Mouse (Mus musculus) kidney, embryonic 14.5 days (tissue): ENCODE results near the gene Slc12a5. TPM values are rescaled to one million over a fixed set of nuclear protein-coding genes. Genes with fewer than 3 reads are reported as not detected.

ENCODE experiments used
- ATAC-seq: fragments of 200-750 bp; cut with Nextera tagmentation; 2 replicates; pipeline ENCODE4 v1.8.0; 2017; ENCODE audit warnings: moderate number of reproducible peaks, mild to moderate bottlenecking, moderate TSS enrichment, moderate library complexity; ENCODE audit not compliant: low FRiP score, low TSS enrichment
- H3K27ac ChIP-seq: fragments of 300-500 bp; sonication (generic); 2 replicates; pipeline ENCODE4 v1.5.1; 2014; ENCODE audit warnings: low read depth, mild to moderate bottlenecking, low read length, moderate library complexity, mixed read lengths
- H3K27me3 ChIP-seq: fragments of 300-500 bp; sonication (generic); 2 replicates; pipeline ENCODE4 v1.6.1; 2014; ENCODE audit warnings: mild to moderate bottlenecking, low read length; ENCODE audit not compliant: control insufficient read depth, insufficient read depth
- H3K36me3 ChIP-seq: fragments of 300-500 bp; sonication (generic); 2 replicates; pipeline ENCODE4 v1.6.1; 2014; ENCODE audit warnings: low read length, mixed read lengths; ENCODE audit not compliant: control insufficient read depth, insufficient read depth
- H3K4me1 ChIP-seq: fragments of 300-500 bp; sonication (generic); 2 replicates; pipeline ENCODE4 v1.6.1; 2014; ENCODE audit warnings: low read length, mixed read lengths; ENCODE audit not compliant: control insufficient read depth, insufficient read depth
- H3K4me2 ChIP-seq: fragments of 300-500 bp; sonication (generic); replicated peaks from 2 replicates; pipeline ENCODE4 v1.6.1; 2014; ENCODE audit warnings: low read depth, mild to moderate bottlenecking, low read length
- H3K4me3 ChIP-seq: fragments of 300-500 bp; sonication (generic); 2 replicates; pipeline ENCODE4 v1.5.1; 2014; ENCODE audit warnings: mild to moderate bottlenecking, low read length
- H3K9ac ChIP-seq: fragments of 300-500 bp; sonication (generic); 2 replicates; pipeline ENCODE4 v1.6.1; 2014; ENCODE audit warnings: low read depth, mild to moderate bottlenecking, low read length, moderate library complexity
- H3K9me3 ChIP-seq: fragments of 300-500 bp; sonication (generic); 2 replicates; pipeline ENCODE4 v1.6.1; 2016; ENCODE audit warnings: low read length; ENCODE audit not compliant: control insufficient read depth
- WGBS: fragments of 180-500 bp; shearing (Covaris S2); extraction: QIAGEN DNeasy Blood & Tissue Kit; methylation state at CpG from one replicate; pipeline ENCODE4 v1.1.7; 2014; 5-methylcytosine and 5-hydroxymethylcytosine counted together
- polyA plus RNA-seq: library from polyadenylated mRNA; unstranded; fragments of >200 nt; fragmentation: Nextera tagmentation; extraction: Ambion mirVana; gene quantifications from 2 replicates; pipeline ENCODE4 v1.2.1, GENCODE M21; 2014

Slc12a5 gene
- polyA plus RNA-seq, 1 experiment from 2014 or later = 1.5 TPM

GRCm38 (mm10) chr2:164955725-164956124 lies 4.9 kb upstream of the Slc12a5 start:
- no peak overlapping the region for H3K4me2 ChIP-seq
- no peak for ATAC-seq
- no peaks in the 10 kb centered on the region for H3K9me3 ChIP-seq
- no peak overlapping the region for H3K27ac ChIP-seq
- H3K27me3 ChIP-seq = peaks cover 28% of the 10 kb centered on the region
- no peak overlapping the region for H3K4me3 ChIP-seq
- no peaks in the 10 kb centered on the region for H3K4me1 ChIP-seq
- WGBS = 74% methylated on average over 4 of the region's 4 CpGs
- H3K9ac ChIP-seq = no peak overlapping the region
- no peaks in the 10 kb centered on the region for H3K36me3 ChIP-seq

GRCm38 (mm10) chr2:164956195-164956594 lies 4.4 kb upstream of the Slc12a5 start:
- Histone ChIP-seq H3K27ac (no peak overlapping the region), H3K4me2 (no peak overlapping the region), H3K4me3 (no peak overlapping the region), H3K9ac (no peak overlapping the region), H3K27me3 (peaks cover 23% of the 10 kb centered on the region), H3K4me1 (no peaks in the 10 kb centered on the region), H3K9me3 (no peaks in the 10 kb centered on the region), H3K36me3 (no peaks in the 10 kb centered on the region)
- WGBS = 62% methylated on average over 5 of the region's 5 CpGs
- no peak for ATAC-seq

- Histone ChIP-seq H3K4me2 (no peak overlapping the region), H3K27me3 (peaks cover 11% of the 10 kb centered on the region), H3K4me3 (no peak overlapping the region), H3K9ac (no peak overlapping the region), H3K9me3 (no peaks in the 10 kb centered on the region), H3K36me3 (no peaks in the 10 kb centered on the region), H3K4me1 (no peaks in the 10 kb centered on the region), H3K27ac (no peak overlapping the region)
- WGBS = 72% methylated on average over 9 of the region's 9 CpGs
- no peak for ATAC-seq
These were observed 2.9 kb upstream of the Slc12a5 start for GRCm38 (mm10) chr2:164957548-164958315.

- WGBS = 11% methylated on average over 17 of the region's 17 CpGs
- Histone ChIP-seq H3K4me3 (peak overlapping the region; percentile 65), H3K9ac (peak overlapping the region; percentile 54), H3K4me2 (peak overlapping the region; percentile 70), H3K9me3 (no peaks in the 10 kb centered on the region), H3K27ac (no peak overlapping the region), H3K36me3 (no peaks in the 10 kb centered on the region), H3K27me3 (peaks cover 5% of the 10 kb centered on the region; the same call in 1 of the 2 replicates), H3K4me1 (no peaks in the 10 kb centered on the region)
- peak; percentile 23 for ATAC-seq
These were observed 1.0 kb downstream of the Slc12a5 start for GRCm38 (mm10) chr2:164961506-164962182.

- H3K4me3 ChIP-seq = no peak overlapping the region
- 57% methylated on average over 7 of the region's 7 CpGs for WGBS
- H3K36me3 ChIP-seq = no peaks in the 10 kb centered on the region
- no peak overlapping the region for H3K27ac ChIP-seq
- no peak overlapping the region for H3K4me2 ChIP-seq
- H3K9me3 ChIP-seq = no peaks in the 10 kb centered on the region
- no peak overlapping the region for H3K9ac ChIP-seq
- peaks cover 10% of the 10 kb centered on the region for H3K27me3 ChIP-seq
- no peaks in the 10 kb centered on the region for H3K4me1 ChIP-seq
- no peak for ATAC-seq
These were observed 1.6 kb downstream of the Slc12a5 start for GRCm38 (mm10) chr2:164962183-164962580.

- Histone ChIP-seq H3K4me3 (no peak overlapping the region), H3K9ac (no peak overlapping the region), H3K36me3 (no peaks in the 10 kb centered on the region), H3K9me3 (no peaks in the 10 kb centered on the region), H3K4me2 (no peak overlapping the region), H3K27me3 (peaks cover 32% of the 10 kb centered on the region), H3K27ac (no peak overlapping the region), H3K4me1 (peaks cover 7% of the 10 kb centered on the region)
- ATAC-seq = no peak
- 45% methylated on average over 9 of the region's 9 CpGs for WGBS
These were observed 3.8 kb downstream of the Slc12a5 start for GRCm38 (mm10) chr2:164964242-164964894.

GRCm38 (mm10) chr2:164964981-164965380 lies 4.4 kb downstream of the Slc12a5 start:
- Histone ChIP-seq H3K4me2 (no peak overlapping the region), H3K36me3 (no peaks in the 10 kb centered on the region), H3K4me3 (no peak overlapping the region), H3K27ac (no peak overlapping the region), H3K27me3 (peaks cover 38% of the 10 kb centered on the region), H3K9ac (no peak overlapping the region), H3K9me3 (no peaks in the 10 kb centered on the region), H3K4me1 (peaks cover 7% of the 10 kb centered on the region)
- 95% methylated on average over 1 of the region's 1 CpGs for WGBS
- ATAC-seq = no peak

- WGBS = 20% methylated on average over 8 of the region's 8 CpGs
- Histone ChIP-seq H3K4me1 (peaks cover 13% of the 10 kb centered on the region), H3K4me2 (no peak overlapping the region), H3K27ac (no peak overlapping the region), H3K9me3 (no peaks in the 10 kb centered on the region), H3K9ac (no peak overlapping the region), H3K27me3 (peaks cover 50% of the 10 kb centered on the region), H3K4me3 (no peak overlapping the region), H3K36me3 (no peaks in the 10 kb centered on the region)
- ATAC-seq = no peak
These were observed 5.8 kb downstream of the Slc12a5 start for GRCm38 (mm10) chr2:164966381-164966780.

- 14% methylated on average over 6 of the region's 6 CpGs for WGBS
- no peak overlapping the region for H3K4me2 ChIP-seq
- no peak overlapping the region for H3K4me3 ChIP-seq
- no peaks in the 10 kb centered on the region for H3K36me3 ChIP-seq
- peaks cover 58% of the 10 kb centered on the region for H3K27me3 ChIP-seq
- H3K9me3 ChIP-seq = no peaks in the 10 kb centered on the region
- H3K9ac ChIP-seq = no peak overlapping the region
- peaks cover 13% of the 10 kb centered on the region for H3K4me1 ChIP-seq
- H3K27ac ChIP-seq = no peak overlapping the region
- no peak for ATAC-seq
These were observed 6.6 kb downstream of the Slc12a5 start for GRCm38 (mm10) chr2:164967193-164967592.
